Mouse (Mus musculus) heart, adult 11 months (tissue): ENCODE results near the gene Prokr1.
"Not testable (repeated sequence)": the region's sequence is repeated elsewhere in the genome, so short reads cannot be mapped to it uniquely, and the experiment has no call there.

Experiments
- DNase-seq: peaks from one replicate; pipeline ENCODE4 v3.0.0; 2022

Gene Prokr1

DNA sequence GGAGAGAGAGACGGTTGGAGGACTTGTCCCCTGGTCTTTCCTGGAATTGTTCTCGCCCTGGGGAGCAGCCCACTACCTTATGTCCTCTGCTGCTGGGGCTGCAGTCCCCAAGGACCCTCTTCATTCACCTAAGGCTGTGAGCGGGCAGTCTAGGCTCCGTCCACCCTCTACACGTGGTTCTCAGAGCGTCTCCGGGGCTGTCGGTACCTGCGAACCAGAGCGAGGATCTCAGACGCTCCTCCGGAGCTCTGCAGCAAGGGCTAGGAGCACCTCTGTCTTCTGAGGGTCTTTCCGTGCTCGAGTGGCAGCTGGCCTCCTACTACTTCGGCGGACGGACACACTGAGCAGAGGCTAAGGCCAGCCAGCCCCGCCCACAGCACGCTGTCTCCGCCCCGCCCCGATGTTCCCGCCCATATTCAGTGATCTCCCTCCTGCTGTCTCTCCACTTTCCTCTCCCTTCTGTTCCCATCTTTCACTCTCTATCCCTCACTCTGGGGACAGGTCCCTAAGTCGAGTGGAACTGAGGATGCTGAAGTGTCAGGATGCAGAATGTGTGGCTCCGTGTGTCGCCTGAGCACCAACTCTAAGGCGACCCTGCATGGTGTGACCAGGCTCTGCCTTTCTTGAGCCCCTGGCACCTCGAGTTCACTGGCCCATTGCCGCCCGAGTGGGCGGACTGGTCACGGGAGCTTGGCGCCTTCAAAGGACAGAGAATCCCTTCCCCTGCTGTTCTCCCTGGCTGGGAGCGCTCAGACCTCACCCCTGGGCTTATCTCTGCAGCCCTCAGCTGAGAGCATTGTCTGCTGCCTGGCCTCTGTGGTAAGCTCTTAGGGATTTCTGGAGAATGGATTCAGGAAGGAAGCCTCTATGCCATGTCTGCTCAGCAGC lies at the start of gene Prokr1:
Gene Prokr1 (minus strand): TSS at position 350 of the 888 bp plus-strand sequence.
- DNase-seq = peak; percentile 95

DNA sequence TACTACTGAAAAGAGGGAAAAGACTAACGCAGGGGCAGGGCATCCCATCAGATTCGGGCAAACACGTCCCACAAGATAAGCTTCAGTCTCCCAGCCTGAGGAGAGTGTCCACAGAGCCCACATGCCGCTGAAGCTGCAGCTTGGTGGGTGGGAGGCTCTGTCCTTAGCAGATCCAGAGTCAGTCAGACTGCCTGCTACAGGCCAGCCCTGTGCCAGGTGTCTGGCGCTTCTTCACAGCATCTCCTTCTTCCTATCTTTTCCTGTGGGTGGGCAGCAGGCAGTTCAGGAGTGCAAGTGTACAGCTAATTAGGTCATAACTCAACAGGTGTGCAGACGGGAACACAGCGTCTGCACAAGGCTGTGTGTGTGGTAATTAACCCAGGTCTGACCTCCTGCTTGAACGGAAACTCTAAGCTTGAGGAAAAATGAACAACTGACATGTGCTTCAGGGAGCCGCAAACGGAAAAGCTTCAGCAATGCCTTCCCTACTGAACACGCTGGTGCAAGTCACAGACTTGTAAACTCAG lies 47.7 kb upstream of the Prokr1 start:
- DNase-seq = no peak

DNA sequence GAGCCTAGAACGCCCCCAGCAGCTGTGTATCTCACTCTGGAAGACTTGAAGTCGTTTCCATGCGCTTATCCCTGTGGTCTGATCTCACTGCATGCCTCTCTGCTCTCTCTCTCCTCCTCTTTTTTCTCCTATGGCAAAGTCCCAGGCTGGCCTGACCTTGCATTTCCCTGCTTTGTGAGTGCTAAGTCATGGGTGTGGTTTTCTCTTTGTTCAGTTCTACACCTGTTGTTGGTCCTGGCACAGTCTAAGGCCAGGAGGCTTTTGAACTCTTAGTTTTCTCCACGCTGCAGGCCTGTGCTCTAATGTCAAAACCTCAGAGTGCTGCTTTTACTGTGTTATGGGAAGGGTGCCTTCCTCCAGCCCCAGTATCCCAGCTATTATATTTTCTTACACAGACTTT lies 41.6 kb upstream of the Prokr1 start:
- no peak for DNase-seq

DNA sequence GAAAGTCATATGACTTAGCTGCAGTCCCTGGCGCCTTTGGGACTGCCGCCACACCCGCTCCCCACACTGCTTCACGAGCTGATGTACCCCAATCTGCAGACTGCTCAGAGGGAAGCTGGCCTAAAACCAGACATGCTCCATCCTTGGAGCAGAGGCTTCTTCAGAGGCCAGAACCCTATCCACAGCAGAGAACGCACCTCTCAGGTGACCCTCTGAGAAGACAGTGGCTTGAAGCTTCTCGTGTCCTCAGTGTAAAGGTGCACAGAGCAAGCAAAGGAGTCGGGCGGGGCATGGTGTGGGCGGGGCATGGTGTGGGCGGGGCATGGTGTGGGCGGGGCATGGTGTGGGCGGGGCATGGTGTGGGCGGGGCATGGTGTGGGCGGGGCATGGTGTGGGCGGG lies 38.4 kb upstream of the Prokr1 start:
- DNase-seq = peak; percentile 22

DNA sequence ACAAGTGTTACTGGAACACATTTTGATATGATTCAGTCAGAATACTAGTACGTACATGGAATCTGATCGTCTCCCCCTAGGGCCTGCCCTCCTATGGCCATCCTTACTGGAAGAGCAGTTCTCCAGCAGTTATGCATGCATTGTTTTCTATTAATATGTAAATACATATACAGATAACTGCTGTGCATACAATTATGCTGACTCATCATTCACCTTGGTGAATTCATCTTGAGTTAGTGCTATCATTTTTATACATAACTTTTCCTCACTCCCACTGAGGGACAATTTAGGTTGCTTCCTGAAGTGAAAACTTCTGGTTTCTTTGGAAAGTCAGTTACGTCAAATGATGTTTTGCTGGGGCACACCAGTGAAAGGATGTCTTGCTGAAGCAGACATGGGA lies 32.6 kb upstream of the Prokr1 start:
- DNase-seq = no peak

DNA sequence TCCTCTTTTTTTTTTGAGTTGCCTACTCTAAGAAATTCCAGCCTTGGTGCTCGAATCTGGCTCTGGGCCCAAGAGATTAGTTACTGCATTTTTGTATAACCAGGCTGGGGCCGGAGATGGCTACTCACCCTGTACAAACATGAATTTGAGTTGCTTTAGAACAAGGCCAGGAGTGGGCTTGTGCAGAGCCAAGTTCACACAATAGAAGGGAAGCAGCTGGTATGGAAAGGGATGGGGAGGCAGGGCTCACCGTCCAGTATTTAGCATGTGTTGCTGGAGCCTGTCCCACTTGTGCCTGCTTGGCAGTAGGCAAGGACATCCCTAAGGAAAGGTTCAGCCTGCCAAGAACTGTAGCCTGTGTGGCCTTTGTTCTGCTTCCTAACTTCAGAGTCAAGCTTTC lies 30.7 kb upstream of the Prokr1 start:
- DNase-seq = peak; percentile 94

DNA sequence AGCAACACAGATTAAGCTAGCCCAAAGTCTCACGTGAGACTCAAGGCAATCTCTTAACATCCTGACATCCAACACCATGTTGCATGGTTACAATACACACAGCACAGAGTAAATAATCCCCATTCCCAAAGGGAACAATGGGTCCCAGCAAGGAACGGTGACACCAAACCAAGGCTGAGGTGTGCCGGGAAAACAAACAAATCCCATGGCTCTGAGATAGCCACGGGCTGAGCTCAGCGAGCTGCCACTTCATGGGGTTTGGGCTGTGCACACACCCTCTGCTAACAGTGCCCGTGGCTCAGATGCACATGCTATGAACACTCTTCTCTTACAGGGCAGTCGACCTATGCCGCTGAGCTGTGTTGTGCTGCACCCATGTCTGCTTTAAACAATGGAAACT lies 27.5 kb upstream of the Prokr1 start:
- DNase-seq = peak; percentile 61

DNA sequence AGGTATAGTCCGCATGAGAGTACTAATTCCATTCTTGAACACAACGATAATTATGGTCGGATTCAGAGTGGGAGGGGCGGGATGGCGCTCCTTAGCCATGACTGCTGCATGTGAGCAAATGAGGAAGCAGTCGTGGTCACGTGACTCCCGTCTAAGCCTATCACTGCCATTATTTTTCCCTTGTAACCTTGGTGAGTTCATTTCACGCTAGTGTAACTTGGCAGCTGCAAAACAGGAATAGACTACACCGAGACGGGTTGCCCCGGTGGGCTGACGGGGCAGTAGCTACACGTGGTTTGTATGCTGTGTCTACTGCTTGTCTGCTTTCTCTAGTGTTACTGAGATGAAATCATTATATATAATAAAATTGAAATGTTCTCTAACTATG lies 25.1 kb upstream of the Prokr1 start:
- peak; percentile 59 for DNase-seq

DNA sequence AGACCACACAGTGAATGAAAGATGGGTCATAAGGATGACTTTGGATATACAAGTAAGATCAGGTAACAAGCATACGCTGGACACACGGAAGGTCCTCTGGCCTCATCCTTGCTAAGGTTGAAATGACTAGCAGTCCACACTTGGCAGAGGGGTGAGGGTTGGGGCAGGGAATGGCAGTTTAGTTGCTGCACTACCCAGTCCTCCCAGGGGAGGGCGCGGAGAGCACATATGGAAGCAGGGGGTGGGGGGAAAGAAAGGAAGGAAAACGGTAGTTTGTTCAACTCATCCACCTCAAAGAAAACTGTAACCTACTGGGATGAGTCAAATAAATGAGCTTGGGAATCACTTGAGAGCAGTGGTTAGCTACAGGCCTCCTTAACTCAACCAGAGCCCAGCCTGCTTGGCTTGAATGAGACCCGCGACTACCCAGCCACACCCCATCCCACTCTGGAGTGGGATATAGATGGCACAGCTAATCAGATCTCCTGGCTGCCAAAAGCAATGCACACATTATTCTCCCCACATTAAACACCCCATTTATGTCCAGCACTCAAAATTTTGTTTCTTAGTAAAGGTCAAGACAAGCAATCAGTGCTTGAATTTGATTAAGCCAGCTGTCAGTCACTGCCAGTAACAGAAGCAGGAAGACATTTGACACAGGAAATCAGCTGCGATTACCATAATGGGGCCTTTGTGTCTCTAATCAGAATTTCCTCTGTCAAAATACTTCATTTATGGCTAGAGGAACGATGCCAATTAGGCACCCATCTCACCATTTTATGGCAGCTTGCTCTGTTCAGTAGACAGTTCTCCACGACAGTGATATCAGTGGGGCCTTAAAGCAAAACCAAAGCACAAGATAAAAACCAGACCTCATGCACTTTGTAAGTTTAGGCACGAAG lies 24.5 kb upstream of the Prokr1 start:
- peak; percentile 91 for DNase-seq

DNA sequence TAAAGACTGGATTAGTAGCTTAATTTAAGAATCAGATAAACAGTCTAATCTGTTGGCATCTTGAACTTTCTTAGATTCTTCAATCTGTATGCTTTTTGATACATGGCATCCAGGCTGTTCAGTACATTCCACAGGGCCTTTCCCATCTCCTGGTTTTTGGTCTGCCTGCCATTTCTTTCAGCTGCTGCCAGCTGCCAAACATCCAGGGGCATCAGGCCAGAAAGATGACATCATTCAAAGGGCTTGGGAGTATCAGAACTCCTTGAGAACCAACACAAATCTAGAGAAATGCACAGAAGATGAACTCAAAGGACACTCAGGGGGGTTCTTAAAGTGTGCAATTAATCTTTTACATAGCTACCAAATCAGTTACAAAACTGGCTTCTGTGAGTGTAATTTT lies 9.3 kb upstream of the Prokr1 start:
- DNase-seq = peak; percentile 85

DNA sequence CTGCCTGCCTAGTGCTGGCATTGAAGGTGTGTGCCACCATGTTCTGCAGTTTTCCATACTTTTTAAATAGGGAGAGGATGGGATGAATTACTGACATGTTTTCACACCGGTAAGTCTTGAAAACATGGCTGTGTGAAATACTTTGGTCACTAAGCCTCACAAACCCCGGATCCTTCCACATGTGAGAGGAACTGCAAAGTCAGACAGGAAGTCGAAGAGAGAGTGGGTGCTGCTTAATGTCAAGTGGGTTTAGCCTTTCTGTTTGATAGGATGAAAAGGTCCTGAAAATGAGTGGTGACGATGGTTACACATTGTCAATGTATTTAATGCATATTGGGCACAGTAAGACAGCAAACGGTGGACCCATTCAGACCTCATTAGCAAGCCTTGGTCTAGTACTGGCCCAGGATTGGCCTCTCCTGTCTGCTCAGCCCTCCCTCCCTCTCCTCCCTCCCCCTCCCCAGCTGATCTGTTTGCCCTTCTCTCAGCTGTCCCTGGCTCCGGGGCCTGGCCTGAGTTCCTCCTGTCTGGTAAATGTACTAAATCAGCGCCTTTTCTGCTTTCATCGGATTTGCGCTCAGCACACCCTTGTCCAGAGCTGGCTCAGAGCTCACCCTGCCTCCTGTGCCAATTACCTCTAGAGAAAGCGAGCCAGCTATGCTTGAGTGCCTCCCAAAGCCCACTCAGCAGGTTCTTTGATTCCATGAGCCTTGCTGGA lies 6.7 kb upstream of the Prokr1 start:
- DNase-seq = peak; percentile 81

DNA sequence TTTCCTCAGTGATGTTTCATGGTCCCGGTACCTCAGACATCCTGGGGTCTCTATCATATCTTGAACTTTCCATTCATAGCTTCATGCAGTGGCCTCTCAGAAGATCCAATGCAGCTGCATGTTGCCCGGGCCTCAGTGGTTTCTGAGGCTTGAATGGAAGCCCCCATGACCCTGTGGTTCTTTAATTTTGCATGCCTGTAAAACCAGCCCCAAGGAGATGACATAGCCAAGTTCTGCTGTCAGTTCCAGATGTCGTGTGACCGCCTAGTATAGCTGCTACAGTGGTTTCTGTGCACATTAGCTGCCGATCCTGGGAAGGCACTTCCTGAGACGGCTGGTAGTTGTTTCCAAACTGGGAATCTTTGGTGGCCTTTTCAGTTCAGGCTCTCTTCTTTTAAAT lies 3.6 kb upstream of the Prokr1 start:
- DNase-seq = peak; percentile 53

DNA sequence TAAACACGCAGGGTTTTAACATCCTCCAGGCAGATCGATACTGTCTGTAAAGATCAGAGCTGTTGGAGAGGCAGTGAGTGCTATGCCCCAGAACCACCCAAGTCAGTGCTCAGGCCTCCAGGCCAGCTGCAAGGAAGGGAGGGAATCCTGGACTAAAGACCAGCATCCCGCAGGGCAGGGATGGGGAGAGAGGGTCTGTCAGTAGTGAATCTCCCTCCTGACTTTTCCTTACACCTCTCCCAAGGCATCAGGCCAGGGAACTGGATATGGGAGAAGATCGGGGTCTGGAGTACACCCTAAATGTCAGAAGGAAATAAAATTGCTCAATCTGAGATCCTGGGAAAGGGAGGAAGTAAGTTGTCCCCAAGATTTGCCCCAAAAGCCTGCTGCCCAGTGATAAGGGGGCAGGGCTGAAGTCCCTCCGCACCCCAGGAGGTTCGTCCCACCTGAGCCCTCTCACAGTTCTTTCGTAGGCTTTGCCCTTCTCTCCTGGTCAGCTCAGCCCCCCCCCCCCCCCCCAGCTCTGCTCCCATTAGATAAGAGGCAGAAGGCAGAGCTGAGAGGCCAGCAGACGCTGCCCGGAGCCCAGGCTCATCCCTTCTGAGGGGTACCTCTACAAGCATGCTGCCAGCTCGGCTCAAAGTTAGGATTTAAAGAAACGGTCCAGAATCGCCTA lies 687 bp downstream of the Prokr1 start:
- DNase-seq = peak; percentile 74

DNA sequence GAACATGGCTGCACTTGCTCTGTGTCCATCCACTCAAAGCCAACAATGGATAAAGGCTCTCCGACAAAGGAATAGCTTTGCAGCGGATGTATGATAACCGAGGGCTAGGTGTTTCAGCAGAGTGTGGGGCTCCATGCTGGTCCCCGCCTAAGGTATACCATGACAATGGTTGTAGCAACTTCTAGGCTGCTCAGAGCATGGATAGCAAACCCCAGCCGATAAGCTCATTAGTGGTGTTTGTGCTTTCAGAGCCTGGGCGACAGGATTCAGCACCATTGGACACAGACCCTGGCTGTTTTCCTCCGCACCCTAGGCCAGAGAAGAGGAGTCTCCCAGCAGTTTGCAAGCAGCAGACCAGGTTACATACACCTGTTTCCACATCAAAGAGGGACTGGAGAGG lies 6.6 kb downstream of the Prokr1 start:
- peak; percentile 56 for DNase-seq

DNA sequence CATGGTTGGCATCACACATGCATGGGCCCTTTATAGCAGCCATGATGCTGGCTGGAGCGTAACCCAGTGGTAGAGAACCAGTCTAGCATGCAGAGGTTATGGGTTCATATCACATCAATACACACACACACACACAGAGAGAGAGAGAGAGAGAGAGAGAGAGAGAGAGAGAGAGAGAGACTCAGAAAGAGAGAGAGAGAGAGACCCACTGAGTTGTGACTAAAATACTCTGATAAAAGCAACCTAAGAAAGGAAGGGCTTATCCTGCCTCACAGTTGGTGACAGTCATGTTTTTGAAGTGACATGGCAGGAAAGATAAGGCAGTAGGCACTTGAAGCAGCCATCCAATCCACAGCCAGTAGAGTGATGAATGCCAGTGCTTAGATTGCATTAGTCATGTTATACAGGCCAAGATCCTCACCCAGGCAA lies 7.3 kb downstream of the Prokr1 start:
- no peak for DNase-seq

DNA sequence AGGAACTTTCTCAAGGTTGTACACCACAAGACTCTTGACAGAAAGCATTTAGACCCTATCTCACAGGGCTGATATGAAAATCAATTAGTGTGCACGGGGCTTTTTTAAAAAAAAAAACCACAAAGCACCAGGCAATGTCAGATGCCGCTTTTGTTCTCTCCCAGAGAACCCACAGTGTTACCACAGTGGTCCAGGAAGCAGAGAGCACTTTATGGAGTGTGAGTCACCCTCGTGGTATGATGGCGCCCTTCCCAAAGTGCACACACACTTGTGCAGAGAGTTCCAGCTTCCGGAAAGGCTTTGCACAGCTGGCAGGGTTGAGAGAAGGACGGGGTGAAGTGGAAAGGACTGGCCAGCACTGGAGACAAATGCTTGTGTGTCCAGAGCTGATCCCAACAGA lies 8.1 kb downstream of the Prokr1 start:
- peak; percentile 97 for DNase-seq

DNA sequence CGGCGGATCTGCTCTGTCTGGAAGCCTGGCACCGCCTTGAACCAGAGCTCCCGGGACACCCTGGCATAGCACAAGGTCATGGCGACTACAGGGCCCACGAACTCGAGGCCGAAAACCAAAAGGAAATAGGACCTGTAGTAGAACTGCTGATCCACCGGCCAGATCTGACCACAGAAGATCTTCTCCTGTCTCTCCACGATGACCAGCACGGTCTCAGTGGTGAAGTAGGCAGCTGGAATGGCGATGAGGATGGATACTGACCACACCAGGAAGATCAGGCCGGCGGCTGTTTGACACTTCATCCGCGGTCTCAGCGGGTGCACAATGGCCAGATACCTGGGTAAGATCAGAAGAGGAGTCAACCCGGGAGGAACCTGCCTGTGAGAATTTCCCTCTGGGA lies 9.0 kb downstream of the Prokr1 start:
- DNase-seq = peak; percentile 87

DNA sequence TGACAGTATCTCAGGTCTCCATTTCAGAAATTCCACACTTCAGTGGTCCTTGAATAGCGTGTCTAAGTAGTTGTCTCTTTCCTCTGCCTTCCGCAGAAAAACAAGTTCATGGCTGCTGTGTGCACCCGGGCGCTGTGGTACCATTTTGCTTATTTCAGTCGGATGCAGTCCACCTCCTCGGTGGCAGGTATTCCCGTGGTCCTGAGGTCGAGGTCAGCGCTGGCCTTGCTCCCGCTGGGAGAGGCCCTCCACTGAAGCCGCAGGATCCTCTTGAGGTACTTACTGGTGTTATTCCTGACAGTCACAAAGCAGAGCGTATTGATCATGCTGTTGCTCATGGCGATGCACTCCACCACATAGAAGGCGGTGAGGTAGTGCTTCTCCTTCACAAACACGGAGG lies 9.5 kb downstream of the Prokr1 start:
- peak; percentile 79 for DNase-seq

DNA sequence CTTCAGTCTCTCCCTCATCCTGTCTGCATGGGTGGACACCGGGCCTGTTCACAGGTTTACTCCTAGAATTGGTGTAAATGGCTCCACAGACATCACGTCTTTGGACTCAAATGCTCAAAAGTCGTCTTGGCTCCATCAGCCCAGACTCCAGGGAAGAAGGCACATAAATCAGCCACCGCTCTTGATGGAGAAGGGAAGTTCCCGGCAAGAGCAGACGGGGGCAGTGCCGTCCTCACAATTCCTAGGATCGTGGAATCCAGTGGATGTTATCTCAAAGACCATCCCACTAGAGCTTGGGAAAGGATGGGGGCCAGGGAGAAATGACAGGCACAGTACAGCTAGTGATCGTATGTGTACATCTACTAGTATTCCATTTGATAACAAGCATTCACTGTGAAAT lies 12.3 kb downstream of the Prokr1 start:
- DNase-seq = peak; percentile 84

DNA sequence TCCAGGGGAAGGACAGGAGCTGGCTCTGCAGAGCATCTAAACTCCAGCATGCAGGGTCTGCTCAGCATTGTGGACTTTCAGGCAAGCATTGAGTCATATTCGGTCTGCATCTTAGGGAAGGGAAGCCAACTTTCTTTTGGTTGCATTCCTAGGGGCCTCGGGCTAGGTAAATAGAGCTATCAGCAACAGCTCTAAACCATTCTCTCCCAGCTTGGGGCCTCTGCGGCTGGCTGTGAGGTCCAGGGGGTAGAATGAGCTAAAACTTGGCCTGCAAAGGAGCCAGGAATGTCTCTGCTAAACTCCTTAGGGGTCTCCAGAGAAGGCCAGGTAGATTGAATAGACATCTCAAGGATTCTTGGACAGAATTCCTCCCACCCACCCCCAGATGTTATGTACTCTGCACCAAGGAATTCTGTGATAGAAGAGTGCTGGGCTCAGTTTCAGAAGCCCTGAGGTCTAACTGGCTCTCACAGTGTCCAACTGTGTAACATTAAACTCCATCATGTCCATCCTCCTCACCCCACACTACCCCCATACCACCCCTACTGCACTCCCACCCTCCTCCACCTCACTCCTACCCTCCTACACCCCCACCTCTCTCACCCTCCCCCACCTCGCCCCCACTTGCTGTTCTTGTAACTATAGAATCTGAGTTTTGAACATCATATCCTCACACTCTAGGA lies 13.8 kb downstream of the Prokr1 start:
- DNase-seq = peak; percentile 61

DNA sequence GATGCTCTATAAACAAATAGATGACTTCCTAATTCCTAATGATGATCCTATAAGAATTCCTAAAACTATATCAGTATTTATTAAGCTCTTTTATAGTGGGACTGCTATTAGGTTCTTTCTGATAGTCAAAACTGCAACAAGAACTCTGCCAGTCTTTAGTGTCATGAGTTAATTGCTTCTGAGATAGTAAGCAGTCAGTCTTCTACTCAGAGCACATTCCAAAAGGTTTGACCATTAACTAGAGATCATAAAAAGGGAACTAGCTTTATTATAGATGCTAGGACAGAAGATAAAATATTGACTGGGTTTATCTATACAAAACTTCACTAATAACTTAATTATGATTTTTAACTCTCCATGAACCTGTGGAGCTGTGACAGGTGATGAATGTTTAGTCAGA lies 18.7 kb downstream of the Prokr1 start:
- DNase-seq = not testable (repeated sequence)
